Mouse (Mus musculus) ovary, adult 18-20 months (tissue): Measurements from ENCODE around the gene Faap24.

Experiments used
- DNase-seq: peaks from one replicate; pipeline ENCODE4 v3.0.0; 2022; ENCODE audit warnings: low spot score, mixed read lengths

The Faap24 gene

DNA sequence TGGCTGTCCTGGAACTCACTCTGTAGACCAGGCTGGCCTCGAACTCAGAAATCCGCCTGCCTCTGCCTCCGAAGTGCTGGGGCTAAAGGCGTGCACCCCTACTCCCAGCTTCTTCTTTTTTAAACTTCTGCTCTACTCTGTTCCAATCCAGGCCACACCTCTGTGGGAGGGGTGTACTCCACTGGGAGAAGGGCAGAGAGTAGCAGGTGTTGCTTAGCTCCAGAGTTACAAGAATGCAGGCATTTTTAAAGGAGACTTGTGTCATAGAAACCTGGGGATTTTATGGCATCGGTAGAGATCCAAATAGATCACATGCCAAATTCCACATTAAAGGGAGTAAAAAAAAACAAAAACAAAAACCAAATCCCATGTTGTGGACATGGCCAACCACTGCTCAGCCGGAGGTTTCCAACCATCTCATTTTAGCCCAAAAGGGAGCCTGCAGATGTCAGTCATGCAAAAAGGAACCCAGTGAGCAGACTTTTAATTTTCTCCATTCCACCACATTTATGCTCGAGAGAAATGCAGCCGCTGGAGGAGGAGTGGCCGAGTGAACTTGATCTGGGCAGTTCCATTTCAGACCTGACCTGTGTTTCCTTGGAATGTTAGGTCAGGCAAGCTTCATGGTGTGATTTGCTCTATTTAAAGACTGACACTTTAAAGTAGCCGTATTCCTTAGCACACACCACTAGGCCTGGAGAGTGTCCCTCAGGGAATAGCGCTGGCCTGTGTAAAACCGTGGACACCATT, 31.3 kb downstream of the Faap24 start:
- DNase-seq: no peak

DNA sequence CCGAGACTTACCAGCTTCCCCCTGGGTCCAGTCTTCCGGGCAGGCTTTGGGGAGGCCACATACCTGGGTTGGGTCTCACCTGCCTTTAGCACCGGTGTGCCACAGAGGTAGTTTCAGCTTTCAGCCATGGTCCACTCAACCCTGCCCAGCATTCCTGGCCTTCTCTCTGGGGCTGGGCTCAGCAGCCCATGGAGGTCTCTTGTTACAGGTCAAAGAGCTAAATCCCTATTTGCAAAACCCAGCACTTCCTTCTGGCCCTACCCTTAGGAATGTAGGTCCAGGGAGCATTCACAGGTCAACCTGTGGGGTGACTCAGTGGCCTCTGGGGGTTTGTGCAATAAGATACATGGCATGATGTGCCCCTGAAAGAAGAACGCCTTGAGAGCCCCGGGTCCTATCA, 33.8 kb downstream of the Faap24 start:
- no peak for DNase-seq

DNA sequence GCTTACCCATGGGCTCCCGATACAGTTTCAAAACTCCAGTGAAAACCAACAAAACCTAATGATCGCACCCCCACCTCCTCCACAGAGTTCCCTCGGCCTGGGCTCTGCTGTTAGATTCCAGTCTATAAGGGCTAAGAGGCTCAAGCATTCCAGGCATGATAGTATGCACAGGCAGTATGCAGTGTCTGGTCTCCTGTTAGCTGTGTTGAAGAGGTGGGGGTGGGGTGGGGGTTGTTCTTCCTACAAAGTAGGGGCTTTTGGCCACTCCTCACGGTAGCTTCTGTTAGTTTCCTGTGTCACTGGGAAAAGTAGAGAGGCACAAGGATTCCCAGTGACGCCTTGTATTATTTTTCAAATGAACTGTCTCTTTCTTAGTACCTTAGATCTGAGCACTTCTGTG, 34.4 kb downstream of the Faap24 start:
- DNase-seq: no peak

DNA sequence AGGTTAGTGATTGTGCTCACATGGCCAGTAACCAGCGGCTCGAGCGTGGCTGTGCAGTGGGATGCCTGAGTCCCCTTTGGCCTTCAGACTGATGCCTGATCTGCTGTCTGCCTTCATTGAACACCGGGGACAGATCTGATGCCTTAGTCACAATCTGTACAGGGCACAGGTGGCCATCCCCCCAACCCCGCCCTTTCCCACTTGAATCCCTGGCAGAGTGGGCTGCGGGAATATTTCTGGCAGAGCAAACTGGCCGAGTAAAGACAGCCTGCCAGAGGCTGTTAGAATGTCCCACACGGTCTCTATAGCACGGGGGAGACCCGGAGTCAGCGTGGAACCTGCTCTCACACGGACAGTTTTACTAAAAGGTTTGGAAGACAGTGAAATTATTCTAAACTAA, 39.0 kb downstream of the Faap24 start:
- DNase-seq: no peak

DNA sequence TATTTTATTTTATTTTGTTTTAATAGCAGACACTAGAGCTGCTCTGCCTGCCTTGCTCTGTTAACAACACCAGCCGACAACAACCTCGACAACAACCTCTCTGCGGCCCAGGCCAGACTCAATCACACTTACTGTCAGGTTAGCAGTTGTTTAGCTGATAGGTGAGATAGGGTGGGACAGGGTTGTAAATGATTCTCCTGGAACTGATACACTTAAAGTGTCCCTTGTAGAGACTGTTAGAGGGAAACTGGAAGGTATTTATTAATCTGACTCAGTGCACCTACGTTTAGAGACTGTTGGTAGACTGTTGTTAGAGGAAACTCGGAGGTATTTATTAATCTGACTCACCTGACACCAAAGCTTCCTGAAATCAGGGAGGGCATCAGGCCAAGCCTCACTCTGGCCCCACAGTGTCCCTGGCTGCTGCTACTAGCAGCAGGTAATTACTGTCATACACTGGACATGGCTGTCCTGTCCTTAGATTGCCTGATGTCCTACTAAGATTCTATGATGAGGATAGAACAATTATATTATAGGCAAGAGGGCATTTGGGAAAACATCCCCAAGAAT, 41.2 kb downstream of the Faap24 start:
- DNase-seq: no peak

DNA sequence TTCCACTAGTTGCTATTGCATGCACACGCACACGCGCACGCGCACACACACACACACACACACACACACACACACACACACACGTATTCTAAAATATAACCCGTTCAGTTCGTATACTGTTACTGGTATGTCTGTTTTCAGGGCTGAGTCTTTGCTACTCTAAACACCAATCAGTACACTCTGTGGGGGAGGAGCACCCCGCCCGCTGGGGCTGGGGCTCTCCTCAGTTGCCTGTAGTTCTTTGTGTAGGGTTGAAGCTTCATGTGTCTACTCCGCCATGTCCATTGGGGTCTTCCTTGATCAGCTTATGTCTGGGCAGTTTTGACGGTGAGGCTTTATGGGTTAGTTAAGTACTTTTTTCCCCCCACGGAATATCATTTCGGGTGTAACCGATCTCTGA, 43.3 kb downstream of the Faap24 start:
- no peak for DNase-seq

DNA sequence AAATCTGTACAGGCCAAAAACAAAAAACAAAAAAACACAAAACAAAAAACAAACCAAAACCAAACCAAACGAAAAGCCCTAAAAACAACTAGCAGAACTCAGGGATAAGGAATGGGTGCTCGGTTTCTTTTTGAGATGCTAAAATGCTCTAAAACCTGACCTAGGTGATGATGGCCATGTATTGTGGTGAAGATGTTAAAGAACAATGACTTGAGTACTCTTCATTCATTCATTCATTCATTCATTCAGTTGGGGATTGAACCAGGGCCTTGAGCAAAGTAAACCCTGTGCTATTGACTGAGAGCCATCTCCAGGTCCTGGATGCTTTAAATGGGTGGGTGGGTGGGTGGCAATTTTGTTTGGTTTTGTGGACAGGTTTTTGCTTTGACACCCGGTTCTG, 45.5 kb downstream of the Faap24 start:
- DNase-seq: no peak

DNA sequence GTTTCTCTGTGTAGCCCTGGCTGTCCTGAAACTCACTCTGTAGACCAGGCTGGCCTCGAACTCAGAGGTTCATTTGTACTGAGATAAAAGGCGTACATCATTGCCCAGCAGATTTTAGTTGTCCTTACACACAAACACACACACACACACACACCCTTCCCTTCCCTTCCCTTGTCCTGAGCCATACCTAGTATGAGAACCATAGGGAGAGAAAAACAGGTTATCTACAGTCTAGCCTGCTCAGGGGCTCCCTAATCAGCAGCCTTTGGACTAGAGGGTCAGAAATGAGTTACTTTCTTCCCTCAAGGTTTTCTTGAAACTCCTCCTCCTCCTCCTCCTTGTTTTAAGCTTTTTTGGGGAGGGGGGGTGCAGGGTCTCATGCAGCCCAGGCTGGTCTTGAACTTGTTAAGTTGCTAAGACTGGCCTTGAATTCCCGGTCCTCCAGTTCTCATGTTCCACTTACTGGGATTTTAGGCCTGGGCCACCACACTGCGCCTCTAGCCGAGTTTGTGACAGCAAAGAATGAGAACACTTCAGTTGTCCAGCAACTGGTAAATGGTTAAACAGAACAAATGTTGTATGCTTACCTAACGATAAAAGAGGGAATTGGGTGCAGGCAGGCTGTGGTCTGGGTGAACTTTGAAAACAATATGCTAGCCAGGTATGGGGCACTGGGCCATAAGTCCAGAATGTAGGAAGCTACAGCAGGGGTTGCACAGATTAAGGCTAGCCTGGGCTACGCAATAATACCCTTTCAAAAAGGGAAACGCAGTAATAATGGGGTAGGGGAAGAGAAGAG, 46.6 kb downstream of the Faap24 start:
- no peak for DNase-seq

DNA sequence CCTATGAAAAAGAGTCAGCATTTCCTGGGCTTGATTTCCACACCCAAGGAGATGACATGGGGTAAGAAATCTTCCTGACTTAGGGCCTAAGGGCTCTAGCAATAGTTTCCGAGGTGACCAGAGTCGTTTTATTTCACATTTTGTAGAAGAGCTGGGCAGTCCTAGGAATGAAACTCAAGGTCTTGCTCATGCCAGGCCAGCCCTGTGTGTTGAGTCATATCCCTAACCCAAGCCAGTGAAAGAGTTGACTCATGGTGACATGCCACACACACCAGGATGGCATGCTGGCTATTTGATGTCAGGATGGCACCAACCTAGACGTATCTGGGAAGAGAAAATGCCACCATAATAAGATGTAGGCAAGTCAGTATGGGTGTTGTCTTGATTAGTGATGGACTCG, 47.6 kb downstream of the Faap24 start:
- no peak for DNase-seq

DNA sequence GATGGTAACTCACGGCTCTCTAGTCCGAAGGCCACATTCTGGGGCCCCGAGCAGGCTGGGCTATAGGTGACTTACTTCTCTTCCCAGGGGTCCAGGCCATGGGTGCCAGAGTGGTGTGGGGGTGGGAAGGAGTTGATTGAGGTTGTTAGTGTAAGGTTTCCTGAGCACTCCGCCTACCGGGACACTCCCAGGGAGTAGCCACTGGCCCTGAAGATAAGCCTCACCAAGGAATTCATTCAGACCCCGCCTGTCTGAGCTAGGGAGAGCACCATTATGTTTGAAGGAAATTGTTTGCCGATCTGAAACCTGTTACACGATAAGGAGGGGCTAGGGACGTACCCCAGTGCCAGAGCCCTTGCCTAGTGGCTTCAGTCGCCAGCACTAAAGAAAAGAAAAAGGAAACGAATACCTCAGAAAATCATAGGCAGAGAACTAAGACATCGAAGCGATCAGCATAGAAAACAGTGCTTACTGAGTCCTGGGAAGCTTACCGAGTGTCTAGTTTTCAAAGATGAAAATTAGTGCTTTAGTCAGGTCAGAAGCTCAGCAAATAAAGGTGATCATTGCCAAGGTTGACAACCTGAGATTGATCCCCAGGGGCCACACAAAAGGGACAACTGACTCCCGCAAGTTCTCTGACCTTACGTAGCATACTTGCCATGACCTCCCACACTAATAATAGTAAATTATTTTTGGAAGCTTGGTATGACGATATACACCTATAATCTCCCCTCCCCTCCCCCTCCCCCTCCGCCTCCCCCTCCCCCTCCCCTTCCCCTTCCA, 48.5 kb downstream of the Faap24 start:
- DNase-seq: no peak

DNA sequence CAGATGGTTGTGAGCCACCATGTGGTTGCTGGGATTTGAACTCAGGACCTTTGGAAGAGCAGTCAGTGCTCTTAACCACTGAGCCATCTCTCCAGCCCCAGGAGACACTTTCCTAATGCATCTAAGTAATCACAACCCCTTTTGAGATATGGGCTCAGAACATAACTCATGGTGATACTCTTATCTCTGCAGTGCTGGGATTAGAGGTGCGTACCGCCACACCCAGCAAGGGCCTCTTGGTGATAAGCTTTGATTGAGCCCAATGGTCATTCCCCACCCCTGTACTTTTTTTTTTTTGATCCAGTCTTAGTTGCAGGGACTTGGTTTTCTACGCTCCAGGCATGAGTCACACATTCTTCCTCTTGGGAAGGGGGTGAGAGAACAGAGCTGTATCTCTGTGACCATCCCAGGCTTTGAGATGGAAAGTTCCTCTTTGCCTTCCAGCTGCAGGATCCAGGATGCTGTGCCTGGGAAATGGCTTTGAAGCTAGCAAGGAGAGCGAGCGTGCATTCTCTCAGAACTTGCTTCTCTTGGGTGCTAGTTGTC, 51.8 kb downstream of the Faap24 start:
- DNase-seq: no peak

DNA sequence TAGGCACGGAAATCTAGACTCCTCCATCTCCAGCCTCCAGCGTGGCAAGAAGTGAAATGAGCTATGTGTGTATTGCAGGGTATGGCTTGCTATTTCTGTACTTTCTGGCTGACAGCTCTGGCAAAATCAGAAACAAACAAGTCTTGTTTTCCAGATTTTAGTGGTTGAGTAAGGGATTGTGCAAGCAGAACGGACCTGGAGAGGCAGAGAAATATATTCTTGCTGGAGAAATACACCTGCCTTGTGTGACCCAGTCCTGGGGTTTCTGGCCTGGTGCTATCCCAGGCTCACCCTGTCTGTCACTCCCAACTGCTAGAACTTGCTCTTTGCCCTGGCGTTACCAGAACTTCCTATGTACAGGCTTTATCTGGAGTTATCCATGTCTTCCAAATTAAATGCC, 54.1 kb downstream of the Faap24 start:
- no peak for DNase-seq
